Mouse (Mus musculus) limb, embryonic 11.5 days (tissue): ENCODE measurements around the gene Rsrc2. TPM values are rescaled to one million over a fixed set of nuclear protein-coding genes. Genes with fewer than 3 reads are reported as not detected.
"Not testable (repeated sequence)": the region's sequence is repeated elsewhere in the genome, so short reads cannot be mapped to it uniquely, and the experiment has no call there.

ENCODE experiments used
- ATAC-seq: fragments of 200-750 bp; cut with Nextera tagmentation; 2 replicates; pipeline ENCODE4 v1.8.0; 2017; ENCODE audit warnings: low read depth; ENCODE audit not compliant: insufficient number of reproducible peaks, low FRiP score, low TSS enrichment
- DNase-seq: peaks from one replicate; pipeline ENCODE4 v3.0.0-alpha.2; 2015; ENCODE audit warnings: low spot score
- H3K27ac ChIP-seq: fragments of 300-500 bp; sonication (generic); replicated peaks from 2 replicates; pipeline ENCODE4 v1.5.1; 2014; ENCODE audit warnings: low read depth, mild to moderate bottlenecking, low read length
- H3K27me3 ChIP-seq: fragments of 300-500 bp; sonication (generic); 2 replicates; pipeline ENCODE4 v1.6.1; 2014; ENCODE audit warnings: mild to moderate bottlenecking, low read length, mixed read lengths; ENCODE audit not compliant: control insufficient read depth, insufficient read depth
- H3K36me3 ChIP-seq: fragments of 300-500 bp; sonication (generic); 2 replicates; pipeline ENCODE4 v1.6.1; 2014; ENCODE audit warnings: mild to moderate bottlenecking, low read length, moderate library complexity, mixed read lengths; ENCODE audit not compliant: control insufficient read depth, insufficient read depth
- H3K4me1 ChIP-seq: fragments of 300-500 bp; sonication (generic); 2 replicates; pipeline ENCODE4 v1.6.1; 2014; ENCODE audit warnings: low read length, mixed read lengths; ENCODE audit not compliant: control insufficient read depth, insufficient read depth
- H3K4me2 ChIP-seq: fragments of 300-500 bp; sonication (generic); 2 replicates; pipeline ENCODE4 v1.6.1; 2014; ENCODE audit warnings: low read depth, mild to moderate bottlenecking, moderate library complexity; ENCODE audit not compliant: severe bottlenecking
- H3K4me3 ChIP-seq: fragments of 300-500 bp; sonication (generic); 2 replicates; pipeline ENCODE4 v1.5.1; 2014; ENCODE audit warnings: low read depth, low read length
- H3K9ac ChIP-seq: fragments of 300-500 bp; sonication (generic); 2 replicates; pipeline ENCODE4 v1.6.1; 2014; ENCODE audit warnings: mild to moderate bottlenecking, low read length
- H3K9me3 ChIP-seq: fragments of 300-500 bp; sonication (generic); 2 replicates; pipeline ENCODE4 v1.6.1; 2016; ENCODE audit warnings: low read length; ENCODE audit not compliant: control insufficient read depth
- WGBS: fragments of 180-500 bp; shearing (Covaris S2); extraction: QIAGEN DNeasy Blood & Tissue Kit; methylation state at CpG from one replicate; pipeline ENCODE4 v1.1.7; 2014; 5-methylcytosine and 5-hydroxymethylcytosine counted together
- polyA plus RNA-seq: library from polyadenylated mRNA; unstranded; fragments of >200 nt; fragmentation: Nextera tagmentation; extraction: Ambion mirVana; gene quantifications from 2 replicates; pipeline ENCODE4 v1.2.1, GENCODE M21; 2014

Rsrc2 gene
- 166 and 167 TPM in 2 replicates for polyA plus RNA-seq

DNA sequence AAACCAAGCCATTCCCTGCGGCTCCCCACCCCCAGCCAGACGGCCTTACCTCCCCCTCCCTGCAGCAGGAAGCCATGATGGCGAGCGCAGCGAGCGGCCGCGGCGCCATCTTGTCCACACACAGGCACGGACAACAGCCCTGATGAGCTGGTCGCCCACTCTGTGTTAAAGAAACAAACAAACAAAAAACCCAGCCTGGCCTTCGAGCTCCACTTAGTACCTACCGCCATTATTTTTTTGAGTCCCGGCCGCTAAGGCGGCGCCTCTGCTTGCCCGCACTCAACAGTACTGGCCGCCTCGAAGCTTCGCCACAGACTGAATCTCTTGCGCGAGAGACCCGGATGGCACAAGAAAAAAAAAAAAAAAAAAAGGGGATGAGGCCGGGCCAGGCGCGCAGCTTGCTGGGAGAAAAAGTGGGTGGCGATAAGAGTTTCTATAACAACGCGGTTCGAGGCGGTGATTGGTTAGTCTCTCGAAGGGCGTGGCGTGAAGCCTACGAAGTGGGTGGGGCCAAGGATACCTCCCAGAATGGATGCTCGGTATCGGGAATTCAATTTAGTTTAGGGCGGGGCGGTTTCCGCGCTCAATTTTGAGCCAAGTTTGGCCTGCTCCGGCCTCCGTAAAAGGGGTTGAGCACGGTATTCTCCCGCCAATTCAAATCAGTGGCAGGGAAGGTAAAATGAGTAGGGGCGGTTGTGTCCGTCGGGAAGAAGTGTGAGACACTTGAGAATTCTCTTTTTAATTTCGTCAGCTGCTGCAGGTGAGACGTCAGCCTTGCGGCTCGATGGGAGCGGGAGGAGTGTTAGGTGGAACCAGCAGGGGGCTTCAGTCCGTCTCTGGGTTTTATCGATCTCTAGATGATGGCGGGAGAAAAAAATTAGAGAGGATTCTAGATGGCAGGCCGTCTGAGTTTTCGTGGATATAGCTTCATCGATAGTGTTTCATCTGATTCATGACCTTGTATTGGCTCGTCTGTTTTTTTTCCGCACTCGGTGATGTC, at the start of gene Rsrc2, which contains the start of gene Kntc1:
TSS of gene Rsrc2 (minus strand) at position 350 of the 1,000 bp plus-strand sequence.
TSS of gene Kntc1 (plus strand) at position 652 of the 1,000 bp plus-strand sequence.
- Histone ChIP-seq H3K4me2 (peak within 1 kb of the TSS; percentile 75), H3K4me3 (peak within 1 kb of the TSS; percentile 81), H3K36me3 (peaks cover 6% of the 10 kb centered on the region), H3K27ac (peak within 1 kb of the TSS; percentile 86), H3K27me3 (no peaks in the 10 kb centered on the region), H3K4me1 (peaks cover 10% of the 10 kb centered on the region; the same call in 1 of the 2 replicates), H3K9ac (peak within 1 kb of the TSS; percentile 83), H3K9me3 (no peaks in the 10 kb centered on the region)
- under 1% methylated on average over 63 of the region's 63 CpGs for WGBS
- peak; percentile 98 for ATAC-seq
- peak; percentile 99 for DNase-seq

DNA sequence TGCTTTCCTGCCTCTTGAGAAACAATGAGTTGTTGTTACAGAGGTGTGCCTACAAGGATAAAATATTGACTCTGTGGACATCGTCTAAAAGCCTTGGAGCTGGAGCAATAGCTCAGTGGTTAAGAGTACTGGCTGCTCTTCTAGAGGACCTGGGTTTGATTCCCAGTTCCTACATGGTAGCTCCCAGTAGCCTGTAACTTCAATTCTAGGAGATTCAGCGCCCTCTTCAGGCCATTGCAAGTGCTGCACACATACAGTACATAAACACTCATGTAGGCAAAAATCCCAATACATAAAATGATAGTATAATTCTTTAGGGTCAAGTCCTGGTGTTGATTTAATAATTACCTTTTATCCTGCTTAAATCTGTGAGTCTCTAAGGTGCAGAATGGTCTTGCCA, 43.9 kb upstream of the Rsrc2 start:
- 88% methylated on average over 2 of the region's 2 CpGs for WGBS
- peaks cover 32% of the 10 kb centered on the region for H3K36me3 ChIP-seq
- H3K27me3 ChIP-seq = no peaks in the 10 kb centered on the region

DNA sequence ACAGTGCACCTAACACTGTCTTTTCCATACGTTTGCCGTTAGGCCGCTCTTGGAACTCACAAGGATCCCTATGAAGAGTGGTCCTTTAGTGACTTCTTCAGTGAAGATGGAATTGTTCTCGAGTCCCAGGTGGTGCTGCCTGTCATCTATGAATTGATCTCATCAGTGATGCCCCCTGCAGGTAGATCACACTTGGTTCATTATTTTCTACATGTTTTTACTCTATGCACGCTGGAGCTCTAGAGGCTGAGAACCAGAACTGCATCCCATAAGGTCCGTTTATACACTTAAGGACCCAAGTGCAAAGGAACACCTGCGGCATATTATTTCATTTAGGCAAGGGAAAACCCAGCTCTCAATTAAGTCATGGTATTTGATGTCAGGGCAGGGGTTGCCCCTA, 39.8 kb upstream of the Rsrc2 start:
- DNase-seq = no peak
- H3K36me3 ChIP-seq = peaks cover 25% of the 10 kb centered on the region
- 94% methylated on average over 7 of the region's 7 CpGs for WGBS

More for the DNA sequence above, 43.9 kb upstream of the Rsrc2 start:
- H3K9ac ChIP-seq = no peak overlapping the region
- ATAC-seq (no peak), DNase-seq (no peak)
- no peak overlapping the region for H3K27ac ChIP-seq
- no peak overlapping the region for H3K4me2 ChIP-seq
- no peaks in the 10 kb centered on the region for H3K9me3 ChIP-seq
- no peak overlapping the region for H3K4me3 ChIP-seq
- no peaks in the 10 kb centered on the region for H3K4me1 ChIP-seq

DNA sequence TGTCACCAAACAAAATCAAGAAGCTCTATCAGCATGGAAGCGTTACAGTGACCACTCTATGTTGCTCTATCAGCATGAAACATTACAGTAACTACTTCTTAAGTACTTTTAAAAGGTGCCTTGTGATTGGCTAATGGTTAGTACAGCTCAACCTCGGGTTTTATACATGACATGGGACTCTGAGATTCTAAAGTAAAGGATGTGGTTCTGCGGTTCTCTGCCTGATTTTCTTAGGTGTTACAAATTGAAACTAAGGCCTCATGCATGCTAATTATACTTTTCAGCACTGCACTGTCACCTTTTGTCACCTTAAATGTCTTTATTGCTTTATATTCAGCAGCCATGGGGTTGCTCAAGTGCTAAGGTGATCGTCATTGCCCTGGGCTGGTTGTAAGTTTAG, 32.6 kb upstream of the Rsrc2 start:
- WGBS = 92% methylated on average over 4 of the region's 4 CpGs
- Histone ChIP-seq H3K4me2 (no peak overlapping the region), H3K36me3 (peaks cover 25% of the 10 kb centered on the region), H3K4me1 (no peaks in the 10 kb centered on the region), H3K27ac (no peak overlapping the region), H3K9ac (no peak overlapping the region), H3K9me3 (no peaks in the 10 kb centered on the region), H3K27me3 (no peaks in the 10 kb centered on the region), H3K4me3 (no peak overlapping the region)
- DNase-seq (no peak), ATAC-seq (no peak)

More for the DNA sequence above, 39.8 kb upstream of the Rsrc2 start:
- ATAC-seq = no peak
- Histone ChIP-seq H3K4me2 (no peak overlapping the region), H3K27ac (no peak overlapping the region), H3K9me3 (no peaks in the 10 kb centered on the region), H3K4me3 (no peak overlapping the region), H3K4me1 (no peaks in the 10 kb centered on the region), H3K27me3 (no peaks in the 10 kb centered on the region), H3K9ac (no peak overlapping the region)

DNA sequence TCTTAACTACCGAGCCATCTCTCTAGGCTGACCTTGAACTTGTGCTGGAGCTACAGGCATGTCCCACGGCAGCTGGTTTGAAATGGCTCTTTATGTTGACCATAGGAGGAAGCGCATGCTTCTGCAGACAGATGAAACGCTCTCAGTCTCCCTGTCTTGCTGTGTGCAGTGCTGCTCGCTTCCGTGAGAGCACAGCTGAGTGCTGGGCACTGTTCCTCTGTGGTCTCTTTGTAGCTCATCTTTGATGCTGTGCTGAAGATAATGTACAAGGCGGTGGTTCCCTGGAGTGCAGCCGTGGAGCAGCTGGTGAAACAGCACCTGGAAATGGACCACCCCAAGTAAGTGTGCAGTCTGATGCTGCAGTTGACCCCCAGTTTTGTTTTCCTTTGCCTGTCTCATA, 31.5 kb upstream of the Rsrc2 start:
- WGBS = 92% methylated on average over 8 of the region's 8 CpGs

DNA sequence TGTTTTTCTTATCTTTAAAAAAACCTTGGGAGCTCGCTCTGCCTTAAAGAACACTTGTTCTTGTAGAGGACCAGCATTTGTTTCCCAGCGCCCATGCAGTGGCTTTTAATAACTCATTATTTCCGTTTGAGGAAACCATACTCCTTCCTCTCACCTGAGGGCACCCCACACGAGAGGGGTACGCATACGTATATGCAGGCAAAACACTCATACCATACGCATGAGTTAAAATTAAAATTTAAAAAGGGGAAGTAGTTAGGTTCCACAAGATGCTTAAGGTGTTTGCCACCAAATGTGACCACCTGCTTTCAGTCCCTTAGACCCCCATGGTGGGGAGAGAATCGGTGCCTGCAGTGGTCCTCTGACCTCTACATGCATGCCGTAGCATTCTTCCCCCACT, 24.2 kb upstream of the Rsrc2 start:
- H3K4me1 ChIP-seq = no peaks in the 10 kb centered on the region
- no peak overlapping the region for H3K4me2 ChIP-seq
- WGBS = 97% methylated on average over 9 of the region's 9 CpGs
- H3K4me3 ChIP-seq = no peak overlapping the region
- H3K27me3 ChIP-seq = no peaks in the 10 kb centered on the region
- H3K9ac ChIP-seq = no peak overlapping the region
- H3K27ac ChIP-seq = no peak overlapping the region
- ATAC-seq = no peak
- peaks cover 21% of the 10 kb centered on the region; the same call in 1 of the 2 replicates for H3K36me3 ChIP-seq
- DNase-seq = no peak
- H3K9me3 ChIP-seq = no peaks in the 10 kb centered on the region

More for the DNA sequence above, 31.5 kb upstream of the Rsrc2 start:
- ATAC-seq = no peak
- no peak overlapping the region for H3K27ac ChIP-seq
- no peak overlapping the region for H3K4me2 ChIP-seq
- no peaks in the 10 kb centered on the region for H3K4me1 ChIP-seq
- no peaks in the 10 kb centered on the region for H3K9me3 ChIP-seq
- H3K36me3 ChIP-seq = peaks cover 25% of the 10 kb centered on the region
- no peak overlapping the region for H3K9ac ChIP-seq
- no peak overlapping the region for H3K4me3 ChIP-seq
- no peak for DNase-seq
- no peaks in the 10 kb centered on the region for H3K27me3 ChIP-seq

DNA sequence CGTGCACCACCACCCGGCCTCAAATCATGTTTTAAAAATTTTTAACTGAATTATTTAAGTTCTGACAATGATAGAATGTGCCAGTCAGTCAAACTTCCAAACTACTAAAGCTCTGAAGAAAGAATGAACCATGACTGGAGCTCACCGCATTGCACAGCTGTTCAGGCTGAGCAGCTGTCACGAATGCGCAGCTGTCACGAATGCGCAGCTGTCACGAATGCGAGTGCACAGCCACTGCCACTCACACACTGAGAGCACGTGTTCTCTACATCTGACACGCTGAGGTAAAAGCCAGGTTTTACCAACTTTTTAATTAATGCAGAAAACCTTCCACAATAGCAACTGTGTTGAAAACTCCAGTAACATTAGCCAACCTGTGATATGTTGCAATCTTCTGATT, 17.2 kb upstream of the Rsrc2 start:
- 95% methylated on average over 11 of the region's 11 CpGs for WGBS
- H3K9me3 ChIP-seq, DNase-seq, H3K4me1 ChIP-seq, H3K4me3 ChIP-seq, H3K27me3 ChIP-seq, H3K27ac ChIP-seq, H3K4me2 ChIP-seq, ATAC-seq, H3K9ac ChIP-seq: not testable (repeated sequence)
- peaks cover 22% of the 10 kb centered on the region; the same call in 1 of the 2 replicates for H3K36me3 ChIP-seq

DNA sequence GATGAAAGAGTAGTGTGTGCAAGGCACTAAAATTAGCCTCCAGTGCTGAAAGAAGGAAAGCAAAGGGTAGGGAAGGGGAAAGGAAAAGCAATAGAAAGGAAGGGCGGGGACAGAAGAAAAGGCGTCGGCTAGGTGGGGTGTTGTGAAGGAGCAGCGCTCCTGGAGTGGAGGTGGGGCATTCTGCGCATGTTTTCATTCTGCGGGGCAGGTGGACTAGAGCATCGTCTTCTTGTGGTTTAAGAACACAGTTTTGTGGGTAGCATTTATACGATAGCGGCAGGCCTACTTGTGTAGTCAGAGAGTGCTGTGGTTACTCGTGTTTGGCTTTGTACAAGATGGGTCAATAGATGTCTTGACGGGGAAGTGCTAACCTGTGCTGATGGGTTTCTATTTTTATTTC, 16.3 kb upstream of the Rsrc2 start:
- peaks cover 26% of the 10 kb centered on the region for H3K36me3 ChIP-seq
- H3K4me3 ChIP-seq = no peak overlapping the region
- no peak for ATAC-seq
- no peaks in the 10 kb centered on the region for H3K4me1 ChIP-seq
- no peaks in the 10 kb centered on the region for H3K9me3 ChIP-seq
- H3K27me3 ChIP-seq = no peaks in the 10 kb centered on the region
- no peak overlapping the region for H3K9ac ChIP-seq
- no peak for DNase-seq
- no peak overlapping the region for H3K27ac ChIP-seq
- no peak overlapping the region for H3K4me2 ChIP-seq
- 94% methylated on average over 11 of the region's 11 CpGs for WGBS
